Mouse (Mus musculus): ENCODE measurements around the gene Nebl. TPM values are rescaled to one million over a fixed set of nuclear protein-coding genes. Genes with fewer than 3 reads are reported as not detected.

Nebl gene
- polyA plus RNA-seq, 1 experiment from 2014 or later, result 0.45 TPM

DNA sequence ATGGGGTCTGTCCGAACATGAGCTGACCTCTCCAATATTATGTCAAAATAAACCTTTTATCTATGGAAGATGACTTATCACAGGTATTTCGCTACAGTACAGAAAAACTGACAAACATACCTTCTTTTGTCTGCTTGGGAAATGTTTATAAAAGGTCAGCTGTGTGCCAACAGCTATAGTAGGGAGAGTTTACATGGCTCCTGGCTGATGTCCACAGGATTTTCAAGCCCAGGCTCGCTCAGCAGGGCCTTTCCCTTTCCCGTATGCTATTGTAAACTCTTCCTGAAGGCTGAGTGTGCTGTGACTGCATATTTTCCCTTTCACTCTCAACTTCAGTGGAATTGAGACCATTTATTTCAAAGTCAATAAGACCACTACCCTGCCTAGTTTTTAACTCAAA, 17.1 kb downstream of the Nebl start:
- ATAC-seq, result no peak

DNA sequence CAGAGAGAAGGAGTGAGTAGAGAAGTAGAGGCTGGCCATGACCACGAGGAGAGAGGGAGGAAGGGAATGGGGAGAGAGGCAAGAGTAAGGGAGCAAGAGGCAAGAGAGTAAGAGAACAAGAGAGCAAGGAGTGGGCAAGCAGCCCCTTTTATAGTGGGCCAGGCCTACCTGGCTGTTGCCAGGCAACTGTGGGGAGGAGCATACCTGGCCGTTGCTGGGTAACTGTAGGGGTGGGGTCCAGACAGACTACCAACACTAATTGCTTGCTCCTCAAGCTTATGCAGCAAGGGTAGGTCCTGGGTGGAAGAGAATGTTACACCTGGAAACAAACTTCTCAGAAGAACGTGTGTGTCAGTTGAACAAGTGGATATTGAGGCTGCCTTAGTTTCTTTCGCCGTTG, 20.0 kb downstream of the Nebl start:
- TF ChIP-seq EP300 (IDR thresholded peaks at IDR 0.05; ENCODE audit: low read depth), result no peak
- no peak for TF ChIP-seq CTCF (IDR thresholded peaks at IDR 0.05; ENCODE audit: low read depth)
- Histone ChIP-seq H3K4me2 (ENCODE audit: low read depth, low read length) (no peak overlapping the region), H3K4me1 (ENCODE audit: insufficient read depth) (no peaks in the 10 kb centered on the region), H3K36me3 (replicated peaks; ENCODE audit: insufficient read depth, low read length) (no peaks in the 10 kb centered on the region), H3K27ac (ENCODE audit: low read depth) (no peak overlapping the region), H3K9ac (replicated peaks) (no peak overlapping the region), H3K9me3 (ENCODE audit: low read length) (no peaks in the 10 kb centered on the region), H3K27me3 (ENCODE audit: insufficient read depth, low read length) (no peaks in the 10 kb centered on the region), H3K4me3 (ENCODE audit: low read depth, low read length) (no peak overlapping the region)
- no peak for ATAC-seq
- 83% methylated on average over 5 of the region's 5 CpGs for WGBS (ENCODE audit: insufficient replicate concordance)
- DNase-seq, result no peak

More for the DNA sequence above, 17.1 kb downstream of the Nebl start:
- H3K9ac ChIP-seq (replicated peaks), result no peak overlapping the region
- TF ChIP-seq CTCF (IDR thresholded peaks at IDR 0.05; ENCODE audit: low read depth) (no peak), EP300 (IDR thresholded peaks at IDR 0.05; ENCODE audit: low read depth) (no peak)
- no peak overlapping the region for H3K4me3 ChIP-seq (ENCODE audit: low read depth, low read length)
- no peak overlapping the region for H3K4me2 ChIP-seq (ENCODE audit: low read depth, low read length)
- no peaks in the 10 kb centered on the region for H3K9me3 ChIP-seq (ENCODE audit: low read length)
- no peaks in the 10 kb centered on the region for H3K27me3 ChIP-seq (ENCODE audit: insufficient read depth, low read length)
- WGBS (ENCODE audit: insufficient replicate concordance), result 63% methylated on average over 4 of the region's 4 CpGs
- H3K27ac ChIP-seq (ENCODE audit: low read depth), result no peak overlapping the region
- H3K36me3 ChIP-seq (replicated peaks; ENCODE audit: insufficient read depth, low read length), result no peaks in the 10 kb centered on the region
- H3K4me1 ChIP-seq (ENCODE audit: insufficient read depth), result no peaks in the 10 kb centered on the region
- DNase-seq, result no peak

DNA sequence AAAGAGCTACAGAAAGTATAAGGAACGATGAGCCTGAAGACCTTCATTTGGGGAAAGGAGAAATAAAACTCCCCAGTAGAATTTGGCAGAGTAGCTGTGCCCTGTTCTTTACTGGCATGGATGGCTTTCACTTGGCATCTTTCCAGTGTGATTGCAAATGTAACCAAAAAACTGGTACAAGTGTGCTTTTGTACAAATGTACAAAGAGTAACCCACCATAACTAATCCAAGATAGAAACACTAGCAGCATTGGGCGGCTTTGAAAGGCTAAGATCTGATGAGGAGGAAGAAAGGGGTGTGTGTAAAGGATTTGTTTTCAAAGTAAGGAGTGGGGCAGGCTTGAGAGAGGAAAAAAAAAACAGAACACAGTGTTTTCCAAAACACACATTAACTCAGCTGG, 21.2 kb downstream of the Nebl start:
- no peak overlapping the region for H3K4me3 ChIP-seq (ENCODE audit: low read depth, low read length)
- no peak overlapping the region for H3K27ac ChIP-seq (ENCODE audit: low read depth)
- H3K9ac ChIP-seq (replicated peaks), result no peak overlapping the region
- no peaks in the 10 kb centered on the region for H3K9me3 ChIP-seq (ENCODE audit: low read length)
- H3K36me3 ChIP-seq (replicated peaks; ENCODE audit: insufficient read depth, low read length), result no peaks in the 10 kb centered on the region
- 74% methylated on average over 2 of the region's 2 CpGs for WGBS (ENCODE audit: insufficient replicate concordance)
- no peak for DNase-seq
- no peaks in the 10 kb centered on the region for H3K4me1 ChIP-seq (ENCODE audit: insufficient read depth)
- TF ChIP-seq EP300 (IDR thresholded peaks at IDR 0.05; ENCODE audit: low read depth), result no peak
- TF ChIP-seq CTCF (IDR thresholded peaks at IDR 0.05; ENCODE audit: low read depth), result no peak
- ATAC-seq, result no peak
- H3K4me2 ChIP-seq (ENCODE audit: low read depth, low read length), result no peak overlapping the region
- H3K27me3 ChIP-seq (ENCODE audit: insufficient read depth, low read length), result no peaks in the 10 kb centered on the region

DNA sequence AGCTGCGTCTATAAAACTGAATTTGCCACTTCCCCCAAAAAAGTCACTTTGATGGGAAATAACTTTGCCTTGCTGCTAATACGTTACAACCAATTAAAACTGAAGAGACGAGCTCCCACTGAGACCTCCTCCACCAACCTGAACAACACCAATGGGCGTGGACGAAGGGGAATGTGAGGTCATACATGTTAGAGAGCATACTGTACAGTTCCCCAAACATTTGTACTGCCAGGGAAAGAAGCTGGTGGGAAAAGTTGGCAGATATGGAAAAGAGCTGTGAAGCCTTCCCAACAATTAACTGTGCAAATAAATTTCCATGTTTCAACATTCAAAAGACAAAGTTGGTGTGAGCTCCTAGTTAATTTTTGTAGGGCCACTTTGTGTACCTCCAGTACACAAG, 25.3 kb downstream of the Nebl start:
- ATAC-seq (no peak), DNase-seq (no peak)
- Histone ChIP-seq H3K4me3 (ENCODE audit: low read depth, low read length) (no peak overlapping the region), H3K4me2 (ENCODE audit: low read depth, low read length) (no peak overlapping the region), H3K9ac (replicated peaks) (no peak overlapping the region), H3K4me1 (ENCODE audit: insufficient read depth) (no peaks in the 10 kb centered on the region), H3K9me3 (ENCODE audit: low read length) (no peaks in the 10 kb centered on the region), H3K27ac (ENCODE audit: low read depth) (no peak overlapping the region), H3K27me3 (ENCODE audit: insufficient read depth, low read length) (no peaks in the 10 kb centered on the region), H3K36me3 (replicated peaks; ENCODE audit: insufficient read depth, low read length) (no peaks in the 10 kb centered on the region)
- 66% methylated on average over 5 of the region's 5 CpGs for WGBS (ENCODE audit: insufficient replicate concordance)
- TF ChIP-seq EP300 (IDR thresholded peaks at IDR 0.05; ENCODE audit: low read depth), result no peak
- no peak for TF ChIP-seq CTCF (IDR thresholded peaks at IDR 0.05; ENCODE audit: low read depth)

DNA sequence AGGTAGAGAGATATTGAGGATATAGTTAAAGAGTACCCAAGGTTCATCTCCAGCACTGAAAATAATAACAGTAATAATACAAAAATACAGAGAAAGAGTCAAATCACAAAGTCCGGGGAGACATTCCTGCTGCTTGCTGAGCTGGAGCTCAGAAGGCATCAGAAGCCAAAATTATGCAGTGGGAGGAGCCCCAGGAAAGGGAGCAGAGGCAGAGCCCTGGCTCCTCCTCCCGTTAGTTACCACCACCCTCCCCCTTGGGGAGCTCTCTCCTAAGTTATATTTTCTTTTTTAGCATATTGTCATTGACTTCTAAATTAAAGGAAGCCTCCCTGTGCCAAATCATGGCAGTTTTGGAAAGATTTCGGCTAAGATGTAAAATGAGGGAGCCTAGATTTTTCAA, 25.8 kb downstream of the Nebl start:
- Histone ChIP-seq H3K4me2 (ENCODE audit: low read depth, low read length) (no peak overlapping the region), H3K9ac (replicated peaks) (no peak overlapping the region), H3K27me3 (ENCODE audit: insufficient read depth, low read length) (no peaks in the 10 kb centered on the region), H3K4me3 (ENCODE audit: low read depth, low read length) (no peak overlapping the region), H3K36me3 (replicated peaks; ENCODE audit: insufficient read depth, low read length) (no peaks in the 10 kb centered on the region), H3K9me3 (ENCODE audit: low read length) (no peaks in the 10 kb centered on the region), H3K27ac (ENCODE audit: low read depth) (no peak overlapping the region), H3K4me1 (ENCODE audit: insufficient read depth) (no peaks in the 10 kb centered on the region)
- TF ChIP-seq CTCF (IDR thresholded peaks at IDR 0.05; ENCODE audit: low read depth) (no peak), EP300 (IDR thresholded peaks at IDR 0.05; ENCODE audit: low read depth) (no peak)
- WGBS (ENCODE audit: insufficient replicate concordance), result 54% methylated on average over 3 of the region's 3 CpGs
- ATAC-seq (no peak), DNase-seq (no peak)

DNA sequence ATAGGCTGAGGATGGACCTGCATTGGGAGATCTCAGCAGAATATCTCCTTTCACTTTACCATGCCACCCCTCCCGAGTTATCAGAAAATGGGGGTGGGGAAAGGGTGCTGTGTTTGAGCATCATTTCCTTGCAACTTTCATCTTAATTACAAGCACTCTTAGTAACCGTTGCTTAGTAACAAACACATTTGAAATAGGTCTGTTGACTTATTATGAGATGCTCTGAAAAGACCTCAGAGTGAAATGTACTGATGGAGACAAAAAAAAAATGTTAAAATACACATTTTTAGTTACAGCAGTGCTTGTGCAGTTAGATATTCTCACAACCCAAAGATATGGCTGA, 28.1 kb downstream of the Nebl start:
- Histone ChIP-seq H3K9me3 (ENCODE audit: low read length) (no peaks in the 10 kb centered on the region), H3K27ac (ENCODE audit: low read depth) (no peak overlapping the region), H3K4me3 (ENCODE audit: low read depth, low read length) (no peak overlapping the region), H3K36me3 (replicated peaks; ENCODE audit: insufficient read depth, low read length) (no peaks in the 10 kb centered on the region), H3K4me2 (ENCODE audit: low read depth, low read length) (no peak overlapping the region), H3K4me1 (ENCODE audit: insufficient read depth) (no peaks in the 10 kb centered on the region), H3K27me3 (ENCODE audit: insufficient read depth, low read length) (no peaks in the 10 kb centered on the region), H3K9ac (replicated peaks) (no peak overlapping the region)
- ATAC-seq (no peak), DNase-seq (no peak)
- 67% methylated on average over 2 of the region's 2 CpGs for WGBS (ENCODE audit: insufficient replicate concordance)
- TF ChIP-seq EP300 (IDR thresholded peaks at IDR 0.05; ENCODE audit: low read depth) (no peak), CTCF (IDR thresholded peaks at IDR 0.05; ENCODE audit: low read depth) (no peak)

DNA sequence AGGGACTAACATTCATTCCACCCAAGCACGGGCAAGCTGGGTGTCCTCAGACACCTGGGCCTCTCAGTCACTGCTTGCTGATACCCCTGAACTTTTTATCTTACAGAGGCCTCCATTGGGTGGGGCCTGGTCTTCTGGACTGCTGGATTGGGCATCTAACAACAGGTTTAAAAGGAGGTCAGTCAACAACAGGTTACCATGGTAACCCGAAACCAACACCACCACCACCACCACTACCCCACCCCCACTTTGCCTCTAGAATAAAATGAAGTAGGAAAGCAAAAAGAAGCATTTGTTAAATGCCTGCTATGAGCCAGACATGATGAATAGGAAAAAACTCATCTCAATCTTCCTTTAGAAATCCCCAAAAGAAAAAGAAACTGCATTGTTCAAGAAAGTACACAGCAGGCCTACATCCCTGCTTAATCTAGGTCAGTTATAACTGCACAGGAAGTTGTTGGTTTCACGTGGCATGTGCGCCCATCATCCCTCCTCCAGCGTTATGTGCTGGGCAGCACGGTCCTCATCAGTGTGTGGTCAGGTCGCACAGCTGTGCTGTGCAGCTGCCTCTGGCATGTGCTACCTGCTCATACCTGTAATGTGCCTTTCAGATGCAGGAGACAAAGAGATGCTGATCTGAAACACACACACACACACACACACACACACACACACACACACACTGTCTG, 28.6 kb downstream of the Nebl start:
- 49% methylated on average over 7 of the region's 7 CpGs for WGBS (ENCODE audit: insufficient replicate concordance)
- ATAC-seq, result no peak
- no peak overlapping the region for H3K4me3 ChIP-seq (ENCODE audit: low read depth, low read length)
- no peaks in the 10 kb centered on the region for H3K4me1 ChIP-seq (ENCODE audit: insufficient read depth)
- H3K36me3 ChIP-seq (replicated peaks; ENCODE audit: insufficient read depth, low read length), result no peaks in the 10 kb centered on the region
- no peak for DNase-seq
- no peak overlapping the region for H3K9ac ChIP-seq (replicated peaks)
- no peak overlapping the region for H3K27ac ChIP-seq (ENCODE audit: low read depth)
- no peaks in the 10 kb centered on the region for H3K27me3 ChIP-seq (ENCODE audit: insufficient read depth, low read length)
- H3K4me2 ChIP-seq (ENCODE audit: low read depth, low read length), result no peak overlapping the region
- H3K9me3 ChIP-seq (ENCODE audit: low read length), result no peaks in the 10 kb centered on the region
- TF ChIP-seq EP300 (IDR thresholded peaks at IDR 0.05; ENCODE audit: low read depth), result no peak
- TF ChIP-seq CTCF (IDR thresholded peaks at IDR 0.05; ENCODE audit: low read depth), result no peak

All from liver, postnatal 0 days (tissue).